Mouse (Mus musculus) spleen, postnatal 4 days (tissue): Measurements from ENCODE around the gene Moap1.

Source experiments
- DNase-seq, 2 experiments: peaks; one replicate each; pipeline ENCODE4 v3.0.0; 2022; ENCODE audit warnings: low spot score in 2 of 2

The Moap1 gene

GRCm38 (mm10) chr12:102705906-102706640, 37.4 kb downstream of the Moap1 start:
- DNase-seq, result no peak

GRCm38 (mm10) chr12:102705216-102705871, 38.1 kb downstream of the Moap1 start:
- peak; percentile 86 to 97 for DNase-seq

- DNase-seq, result peak; percentile 60 to 85
These were observed 38.8 kb downstream of the Moap1 start, which contains the start of gene Itpk1 for GRCm38 (mm10) chr12:102704457-102705198. Gene Itpk1 (minus strand): TSS chr12:102704930.

GRCm38 (mm10) chr12:102703921-102704408, 39.5 kb downstream of the Moap1 start:
- DNase-seq, result peak in 1 of 2 experiments; percentile 66

GRCm38 (mm10) chr12:102703441-102703840, 40.0 kb downstream of the Moap1 start:
- DNase-seq, result peak in 1 of 2 experiments; percentile 69

- DNase-seq, result no peak
These were observed 40.4 kb downstream of the Moap1 start for GRCm38 (mm10) chr12:102703111-102703412.

GRCm38 (mm10) chr12:102702356-102703110, 40.9 kb downstream of the Moap1 start:
- peak; percentile 80 to 93 for DNase-seq

- no peak for DNase-seq
These were observed 41.7 kb downstream of the Moap1 start for GRCm38 (mm10) chr12:102701691-102702207.

- no peak for DNase-seq
These were observed 43.0 kb downstream of the Moap1 start for GRCm38 (mm10) chr12:102700453-102700852.

GRCm38 (mm10) chr12:102699156-102699555, 44.3 kb downstream of the Moap1 start:
- DNase-seq, result no peak

GRCm38 (mm10) chr12:102698089-102698684, 45.3 kb downstream of the Moap1 start:
- DNase-seq, result no peak

GRCm38 (mm10) chr12:102697381-102697780, 46.1 kb downstream of the Moap1 start:
- no peak for DNase-seq

GRCm38 (mm10) chr12:102696635-102697354, 46.7 kb downstream of the Moap1 start:
- DNase-seq, result no peak

GRCm38 (mm10) chr12:102695369-102696239, 47.9 kb downstream of the Moap1 start:
- DNase-seq, result no peak
